Mouse (Mus musculus) CH12.LX (cell line): ENCODE measurements at regions not wholly inside any gene's neighbourhood (a gene's known extent, or its start where the extent isn't known, plus 50 kb on each side); places are given as distances from the start of the nearest gene placed in this dataset.

ENCODE experiments used
- CHD1 ChIP-seq: IDR thresholded peaks from 2 replicates; pipeline ENCODE4 v1.6.1; 2012; ENCODE audit warnings: low read depth, low read length, improper control_type of control experiment, inconsistent platforms
- CTCF ChIP-seq, 2 experiments: IDR thresholded peaks in 1 of 2; conservative IDR thresholded peaks in 1 of 2; 2 replicates each; pipeline ENCODE4 v1.5.1; 2011 to 2012; ENCODE audit warnings: low read depth in 2 of 2, low read length in 2 of 2, improper control_type of control experiment in 1 of 2, inconsistent platforms in 1 of 2, mild to moderate bottlenecking in 1 of 2, moderate library complexity in 1 of 2
- EP300 ChIP-seq: IDR thresholded peaks from 2 replicates; pipeline ENCODE4 v1.6.1; 2011; ENCODE audit warnings: low read length, improper control_type of control experiment
- GABPA ChIP-seq: IDR thresholded peaks from 2 replicates; pipeline ENCODE4 v1.6.1; 2012; ENCODE audit warnings: low read depth, low read length, improper control_type of control experiment, inconsistent platforms; ENCODE audit not compliant: insufficient replicate concordance
- MAZ ChIP-seq: IDR thresholded peaks from 2 replicates; pipeline ENCODE4 v1.6.1; 2012; ENCODE audit warnings: low read depth, mild to moderate bottlenecking, inconsistent platforms, low read length, improper control_type of control experiment, moderate library complexity
- MXI1 ChIP-seq: IDR thresholded peaks from 2 replicates; pipeline ENCODE4 v1.6.1; 2011; ENCODE audit warnings: mild to moderate bottlenecking, low read depth, low read length, improper control_type of control experiment
- MYC ChIP-seq: IDR thresholded peaks from 2 replicates; pipeline ENCODE4 v1.6.1; 2011; ENCODE audit warnings: low read depth, mild to moderate bottlenecking, improper control_type of control experiment, low read length
- POLR2A ChIP-seq: IDR thresholded peaks from 2 replicates; pipeline ENCODE4 v1.6.1; 2011; ENCODE audit warnings: low read depth, mild to moderate bottlenecking, improper control_type of control experiment, low read length
- TCF12 ChIP-seq: IDR thresholded peaks from 2 replicates; pipeline ENCODE4 v1.6.1; 2014; ENCODE audit warnings: low read depth, mild to moderate bottlenecking, inconsistent platforms, low read length, improper control_type of control experiment
- USF1 ChIP-seq: IDR thresholded peaks from 2 replicates; pipeline ENCODE4 v1.6.1; 2014; ENCODE audit warnings: low read depth, mild to moderate bottlenecking, inconsistent platforms, low read length, improper control_type of control experiment
- ZC3H11A ChIP-seq: IDR thresholded peaks from 2 replicates; pipeline ENCODE4 v1.6.1; 2012; ENCODE audit warnings: low read depth, mild to moderate bottlenecking, inconsistent platforms, low read length, improper control_type of control experiment
- ZKSCAN1 ChIP-seq: IDR thresholded peaks from 2 replicates; pipeline ENCODE4 v1.6.1; 2012; ENCODE audit warnings: low read depth, inconsistent platforms, low read length, improper control_type of control experiment, borderline replicate concordance
- ZNF384 ChIP-seq: IDR thresholded peaks from 2 replicates; pipeline ENCODE4 v1.6.1; 2012; ENCODE audit warnings: low read depth, low read length, improper control_type of control experiment, inconsistent platforms

DNA sequence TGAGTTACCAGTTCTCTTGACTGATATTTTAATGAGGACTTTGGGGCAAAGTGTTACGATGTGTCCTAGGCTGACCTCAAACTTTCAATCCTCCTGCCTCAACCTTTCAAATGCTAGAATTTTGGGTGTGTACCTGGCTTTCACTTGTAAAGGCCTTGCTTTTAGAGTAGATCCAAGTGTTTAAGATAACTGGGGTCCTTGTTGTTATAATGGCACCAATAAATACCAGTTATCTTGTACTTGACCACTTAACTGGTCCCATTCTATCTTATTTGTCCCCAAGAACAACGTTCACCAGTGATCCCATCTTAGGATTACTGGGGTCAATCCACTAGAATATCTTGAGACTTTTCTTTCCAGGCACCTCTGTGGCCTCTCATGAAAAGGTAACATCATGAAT is 77.6 kb upstream of the Foxc1 start:
- TF ChIP-seq GABPA = no peak
- TF ChIP-seq USF1 = no peak
- no peak for TF ChIP-seq CTCF (conservative IDR thresholded peaks at IDR 0.05 in 1 of 2, IDR thresholded peaks at IDR 0.05 in 1 of 2; ENCODE audit: low read depth in 2 of 2, low read length in 2 of 2)
- no peak for TF ChIP-seq TCF12
- TF ChIP-seq EP300 = no peak
- no peak for TF ChIP-seq ZC3H11A
- no peak for TF ChIP-seq CHD1
- no peak for TF ChIP-seq MXI1
- TF ChIP-seq MYC = no peak
- TF ChIP-seq POLR2A = no peak
- no peak for TF ChIP-seq ZNF384
- no peak for TF ChIP-seq ZKSCAN1
- TF ChIP-seq MAZ = no peak
